Mouse (Mus musculus) heart, postnatal 36 days (tissue): ENCODE results near the gene Slc2a4. TPM values are rescaled to one million over a fixed set of nuclear protein-coding genes. Genes with fewer than 3 reads are reported as not detected.
"Not testable (repeated sequence)": the region's sequence is repeated elsewhere in the genome, so short reads cannot be mapped to it uniquely, and the experiment has no call there.

Experiments used
- DNase-seq, 2 experiments: peaks; one replicate each; pipeline ENCODE4 v3.0.0; 2021 to 2022
- intact Hi-C: fragments of 180-260 bp; cut with DNase I; formaldehyde crosslinking; loops from one replicate; pipeline ENCODE4 v1.15.1; 2025
- total RNA-seq, 2 experiments: library from RNA; stranded (reverse); gene quantifications; 2 replicates each; pipeline ENCODE4 v1.2.3; 2021

Gene Slc2a4
- total RNA-seq, 2 experiments from 2014 or later: 385 to 406 TPM

DNA sequence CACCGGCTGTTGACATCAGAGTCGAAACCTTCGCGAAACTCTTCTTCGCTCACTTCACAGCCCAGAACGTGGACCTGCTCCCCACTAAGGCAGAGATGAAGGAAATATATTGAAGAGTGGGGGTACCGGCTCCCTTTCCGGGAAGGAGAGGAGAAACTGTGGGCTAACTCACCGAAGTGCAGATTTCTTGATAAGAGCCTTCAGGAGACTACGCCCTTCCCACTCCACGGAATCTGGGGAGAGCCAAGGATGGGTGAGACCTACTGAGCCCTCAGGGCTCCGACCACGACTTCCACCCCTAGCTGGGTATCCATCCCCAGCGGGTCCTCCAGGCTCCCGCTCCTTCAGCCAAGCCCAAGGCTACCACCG, 31.8 kb upstream of the Slc2a4 start:
- intact Hi-C loops: loop anchor here (2.0 kb wide), 3 partner anchors 15 to 59 kb away; partner anchors contain the start of genes Acadvl, Eif5a and Phf23

DNA sequence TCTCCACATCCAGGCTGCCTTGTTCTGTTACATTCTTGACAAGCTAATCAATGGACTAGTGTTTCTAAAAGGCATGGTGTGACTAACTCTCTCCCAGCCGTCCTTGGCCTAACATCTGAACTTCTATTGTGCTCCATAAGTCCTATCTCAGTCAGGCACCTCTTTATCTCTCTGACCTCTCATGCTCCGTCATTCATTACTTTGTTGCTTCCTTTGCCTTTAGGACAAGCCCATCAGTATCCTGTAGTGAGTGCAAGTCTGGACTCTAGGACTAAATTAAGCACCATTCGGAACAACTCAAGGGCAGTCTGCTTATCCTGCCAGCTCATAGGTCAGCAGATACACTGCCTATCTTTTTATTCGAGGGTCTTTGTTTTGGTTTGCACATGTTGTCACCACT, 28.3 kb upstream of the Slc2a4 start:
- intact Hi-C loops: no loop called here
- DNase-seq: no peak

More for the DNA sequence above, 31.8 kb upstream of the Slc2a4 start:
- no peak for DNase-seq

DNA sequence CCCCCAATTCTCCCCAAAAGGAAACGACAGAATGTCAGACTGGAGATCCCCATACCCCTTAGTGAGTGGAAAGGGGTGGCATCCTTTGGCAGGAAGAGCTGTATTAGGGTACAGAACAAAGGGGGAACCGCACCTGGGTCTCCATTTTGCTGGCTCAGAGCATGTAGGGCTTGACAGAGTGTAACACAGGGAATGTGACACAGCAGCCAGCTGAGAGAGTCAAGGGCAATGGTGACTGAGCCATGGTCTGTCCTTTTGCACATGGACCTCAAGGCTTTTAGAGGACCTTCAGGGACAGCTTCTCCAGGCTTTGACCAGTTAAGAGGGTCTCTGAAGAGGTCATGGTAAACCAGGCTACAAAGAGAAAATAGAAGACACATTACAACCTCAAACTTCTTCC, 26.9 kb upstream of the Slc2a4 start:
- intact Hi-C loops: no loop called here

DNA sequence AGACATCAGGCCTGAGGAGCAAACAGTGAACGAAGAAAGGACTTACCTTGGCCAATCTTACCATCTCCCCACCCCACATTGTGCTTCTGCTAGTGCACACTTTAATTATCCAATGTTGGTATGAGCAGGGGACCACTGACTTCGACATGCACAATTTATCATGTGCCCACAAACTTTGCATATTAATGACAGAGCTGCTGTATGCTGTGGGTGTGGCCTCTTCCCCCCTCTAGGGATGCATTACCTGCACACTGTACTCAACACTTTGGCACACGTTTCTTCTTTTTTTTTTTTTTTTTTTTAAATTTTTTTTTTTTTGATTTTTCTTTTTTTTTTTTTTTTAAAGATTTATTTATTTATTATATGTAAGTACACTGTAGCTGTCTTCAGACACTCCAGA, 22.8 kb upstream of the Slc2a4 start:
- DNase-seq: no peak

More for the DNA sequence above, 26.9 kb upstream of the Slc2a4 start:
- no peak for DNase-seq

DNA sequence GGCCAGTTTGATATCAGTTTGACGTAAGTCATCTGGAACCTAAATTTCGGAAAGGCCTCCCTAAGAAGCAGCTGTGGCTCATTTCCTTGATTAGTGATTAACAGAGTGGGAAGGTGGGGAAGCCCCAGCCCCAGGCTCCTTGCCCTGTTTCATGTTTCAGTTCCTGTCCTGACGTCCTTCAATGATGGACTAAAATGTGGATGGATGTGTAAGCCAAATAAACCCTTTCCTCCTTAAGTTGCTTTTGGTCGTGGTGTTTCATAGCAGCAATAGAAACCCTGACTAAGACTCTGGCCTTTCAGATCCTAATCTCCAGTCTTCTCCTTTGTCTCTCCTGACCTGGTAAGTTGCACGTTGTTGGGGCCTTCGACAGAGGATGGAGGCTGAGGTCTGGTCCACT, 22.2 kb upstream of the Slc2a4 start:
- no peak for DNase-seq
- intact Hi-C loops: no loop called here

More for the DNA sequence above, 22.8 kb upstream of the Slc2a4 start:
- intact Hi-C loops: no loop called here

DNA sequence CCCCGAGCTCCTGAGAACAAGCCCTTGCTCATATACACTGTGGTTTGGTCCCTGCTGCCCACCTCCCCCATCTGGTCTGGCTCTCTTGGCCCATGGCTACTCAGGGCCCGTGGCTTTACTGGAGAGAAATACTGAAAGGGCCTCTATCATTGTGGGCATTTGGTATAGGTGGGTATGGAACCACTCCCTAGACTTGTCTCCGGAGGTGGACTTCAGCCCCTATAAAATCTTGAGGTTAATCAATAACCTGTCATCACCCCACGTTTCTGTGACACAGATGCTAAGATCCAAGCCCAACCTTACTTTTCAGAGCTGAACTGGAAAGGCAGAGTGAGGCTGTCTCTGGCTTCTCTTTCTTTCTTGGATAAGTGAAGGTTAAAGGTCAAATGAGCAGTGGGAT, 20.8 kb upstream of the Slc2a4 start:
- DNase-seq: no peak
- intact Hi-C loops: no loop called here

DNA sequence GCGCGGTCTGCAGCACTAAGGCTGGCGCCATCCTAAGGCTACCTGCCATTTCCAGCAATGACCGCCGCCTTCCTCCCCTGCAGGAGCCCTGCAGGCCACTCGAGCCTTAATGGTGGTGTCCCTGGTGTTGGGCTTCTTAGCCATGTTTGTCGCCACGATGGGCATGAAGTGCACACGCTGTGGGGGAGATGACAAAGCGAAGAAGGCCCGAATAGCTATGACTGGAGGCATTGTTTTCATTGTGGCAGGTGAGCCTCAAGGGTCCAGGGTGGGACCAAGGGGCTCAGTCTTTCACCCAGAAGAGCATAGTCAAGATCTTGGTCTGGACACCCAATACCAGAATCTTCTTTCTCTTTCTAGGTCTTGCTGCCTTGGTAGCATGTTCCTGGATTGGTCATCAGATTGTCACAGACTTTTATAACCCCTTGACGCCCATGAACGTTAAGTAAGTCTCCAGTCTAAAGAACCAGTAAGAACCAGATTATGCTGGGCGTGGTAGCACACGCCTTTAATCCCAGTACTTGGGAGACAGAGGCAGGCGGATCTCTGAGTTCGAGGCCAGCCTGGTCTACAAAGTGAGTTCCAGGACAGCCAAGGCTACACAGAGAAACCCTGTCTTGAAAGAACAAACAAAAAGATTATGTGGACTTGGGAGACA, 19.0 kb upstream of the Slc2a4 start:
- no peak for DNase-seq
- intact Hi-C loops: no loop called here

DNA sequence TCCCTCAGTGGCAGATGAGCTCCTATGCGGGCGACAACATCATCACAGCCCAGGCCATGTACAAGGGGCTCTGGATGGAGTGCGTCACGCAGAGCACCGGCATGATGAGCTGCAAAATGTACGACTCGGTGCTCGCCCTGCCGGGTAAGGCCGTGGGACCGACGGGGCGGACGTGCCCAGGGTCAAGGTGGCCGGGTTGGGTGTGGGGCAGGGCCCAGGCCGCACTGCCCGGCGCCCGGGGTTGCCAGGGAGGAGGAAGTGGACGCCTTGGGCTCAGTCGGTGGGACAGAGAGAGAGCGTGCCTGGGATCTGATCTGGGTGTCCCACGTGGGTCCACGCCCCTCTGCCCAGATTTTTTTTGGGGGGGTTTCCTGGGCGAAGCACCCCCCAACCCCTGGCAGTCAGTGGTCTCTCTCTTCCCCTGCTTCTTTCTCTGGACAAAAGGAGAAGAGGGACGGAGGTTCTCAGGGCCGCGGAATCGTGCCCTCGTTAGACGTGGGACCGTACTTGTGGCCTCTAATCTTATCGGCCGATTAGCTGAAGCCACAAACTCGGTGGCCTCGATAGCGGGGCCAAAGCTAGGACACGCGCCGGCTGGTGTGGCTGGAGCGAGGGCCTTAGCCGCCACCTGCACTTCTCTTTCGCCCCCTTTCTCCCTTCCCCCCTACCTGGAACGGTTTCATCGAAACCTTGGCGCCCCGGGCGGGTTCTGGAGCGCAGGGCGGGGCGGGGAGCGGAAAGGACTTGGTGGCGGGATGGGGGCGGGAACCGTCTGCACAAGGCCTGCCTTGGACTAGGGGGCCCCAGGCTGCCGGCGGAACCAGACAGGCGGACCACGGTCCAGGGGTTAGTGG, 18.2 kb upstream of the Slc2a4 start:
- intact Hi-C loops: no loop called here
- peak; percentile 32 to 35 for DNase-seq

DNA sequence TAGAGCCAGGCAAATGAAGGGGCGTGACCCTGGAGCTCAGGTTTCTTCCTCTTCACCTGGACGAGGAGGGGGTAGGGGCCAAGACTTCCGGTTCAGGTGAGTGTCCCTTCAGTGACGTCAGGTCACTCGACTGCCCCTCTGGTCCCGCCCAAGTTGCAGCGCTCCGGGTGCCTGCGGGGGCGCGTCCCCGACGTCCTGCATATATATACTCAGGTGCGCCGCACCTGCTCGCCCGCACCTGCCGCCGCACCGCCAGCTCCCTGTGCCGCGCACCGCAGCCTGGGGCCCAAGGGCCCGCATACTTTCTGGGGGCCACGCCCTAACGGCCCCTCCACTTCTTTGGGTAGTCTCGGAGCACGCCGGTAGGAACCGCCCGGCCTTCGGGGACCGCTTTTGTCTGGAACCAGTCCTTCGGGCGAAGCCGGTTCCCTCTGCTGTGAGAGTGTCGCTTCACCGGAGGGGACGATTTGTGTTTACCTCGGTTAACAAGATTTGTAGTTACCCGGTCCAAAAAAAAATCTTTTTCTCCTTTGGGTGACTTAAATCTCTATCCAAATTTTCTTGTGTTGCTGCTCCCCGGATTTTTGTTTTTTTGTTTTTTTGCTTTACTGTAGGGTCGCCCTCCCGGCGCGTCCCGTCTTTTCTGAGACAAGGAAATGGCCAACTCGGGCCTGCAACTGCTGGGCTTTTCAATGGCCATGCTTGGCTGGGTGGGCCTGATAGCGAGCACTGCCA, 17.4 kb upstream of the Slc2a4 start:
- no peak for DNase-seq
- intact Hi-C loops: no loop called here

DNA sequence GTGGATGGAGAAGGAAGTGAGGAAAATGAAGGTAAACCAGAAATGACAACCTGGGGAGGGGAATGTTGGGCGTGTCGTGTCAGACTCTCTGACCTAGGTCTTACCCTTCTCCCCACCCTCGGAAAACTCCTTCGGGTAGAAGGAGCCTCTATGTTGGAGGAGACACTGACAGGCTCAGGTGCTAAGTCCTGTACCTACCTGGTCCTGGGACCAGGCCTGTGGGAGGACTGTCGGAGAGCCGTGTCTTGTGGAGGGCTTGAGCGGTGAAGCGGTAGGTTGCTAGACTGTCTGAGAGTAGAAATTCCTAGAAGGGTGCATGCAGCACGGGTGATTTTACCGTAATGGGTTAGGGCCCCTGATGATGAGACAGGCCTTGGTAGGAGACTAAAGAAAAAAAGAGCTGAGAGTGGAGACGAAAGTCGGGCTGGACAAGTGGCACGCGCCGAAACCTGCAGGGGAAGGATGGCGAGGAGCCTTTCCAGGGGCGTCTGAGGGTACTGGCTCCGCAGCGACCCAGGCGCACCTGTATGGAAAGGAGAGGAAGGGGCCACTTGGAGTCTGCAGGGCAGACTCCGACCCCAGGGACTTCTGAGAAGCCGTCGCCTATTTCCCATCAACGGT, 16.8 kb upstream of the Slc2a4 start, which contains the start of gene Cldn7:
Gene Cldn7, plus strand, starts transcription at position 130 of the 621 bp plus-strand sequence.
- intact Hi-C loops: no loop called here

DNA sequence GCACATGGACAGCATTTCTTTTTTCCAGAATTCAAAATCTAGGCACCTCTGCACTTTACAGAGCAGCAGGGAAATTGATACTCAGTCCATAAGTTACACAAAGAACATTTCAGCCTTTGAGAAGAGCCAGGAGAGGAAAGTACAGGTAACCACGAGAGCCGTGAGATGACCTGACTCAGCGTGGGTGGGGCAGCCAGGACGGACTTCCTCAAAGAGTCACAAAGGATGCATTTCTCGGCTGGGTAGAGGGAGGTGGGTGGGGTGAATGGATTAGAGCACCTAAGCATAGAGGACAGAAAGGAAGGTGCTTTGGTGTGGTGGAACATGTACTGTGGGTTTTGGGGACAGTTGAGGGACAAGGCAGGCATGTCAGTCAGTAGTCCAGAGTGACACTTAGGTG, 13.9 kb upstream of the Slc2a4 start:
- intact Hi-C loops: no loop called here
- no peak for DNase-seq

More for the DNA sequence above, 16.8 kb upstream of the Slc2a4 start, which contains the start of gene Cldn7:
- DNase-seq: no peak

DNA sequence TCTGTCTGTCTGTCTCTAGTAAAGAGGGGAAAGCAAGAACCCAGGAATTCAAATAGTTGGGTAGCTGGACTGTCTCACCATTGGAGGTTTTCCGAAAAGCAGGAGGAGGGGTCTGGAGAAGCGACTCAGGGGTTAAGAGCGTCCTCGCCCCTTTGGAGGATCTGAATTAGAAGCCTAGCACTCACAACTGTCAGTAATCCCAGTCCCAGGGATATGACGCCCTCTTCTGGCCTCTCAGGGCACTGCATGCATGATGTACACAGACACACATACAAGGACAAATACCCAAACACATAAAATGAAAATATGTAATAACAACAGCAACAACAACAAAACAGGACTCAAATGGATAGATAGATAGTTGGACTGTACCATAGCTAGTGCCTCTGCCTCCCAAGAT, 12.6 kb upstream of the Slc2a4 start:
- intact Hi-C loops: no loop called here
- no peak for DNase-seq

DNA sequence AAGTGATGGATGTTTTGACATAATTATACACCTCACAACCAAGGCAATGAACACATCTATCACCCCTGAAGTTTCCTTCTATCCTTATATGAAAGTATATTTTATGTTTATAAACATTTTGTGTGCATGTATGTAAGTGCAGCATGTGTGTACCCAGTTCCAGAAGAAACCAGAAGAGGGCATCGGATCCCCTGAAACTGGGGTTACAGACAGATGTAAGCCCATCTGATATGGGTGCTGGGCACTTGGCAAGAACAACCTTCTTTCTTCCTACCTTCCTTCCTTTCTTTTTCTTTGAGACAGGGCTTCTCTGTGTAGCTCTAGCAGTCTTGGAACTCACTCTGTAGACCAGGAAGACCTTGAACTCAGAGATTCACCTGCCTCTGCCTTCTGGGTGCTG, 8.2 kb upstream of the Slc2a4 start:
- no peak for DNase-seq
- intact Hi-C loops: no loop called here

DNA sequence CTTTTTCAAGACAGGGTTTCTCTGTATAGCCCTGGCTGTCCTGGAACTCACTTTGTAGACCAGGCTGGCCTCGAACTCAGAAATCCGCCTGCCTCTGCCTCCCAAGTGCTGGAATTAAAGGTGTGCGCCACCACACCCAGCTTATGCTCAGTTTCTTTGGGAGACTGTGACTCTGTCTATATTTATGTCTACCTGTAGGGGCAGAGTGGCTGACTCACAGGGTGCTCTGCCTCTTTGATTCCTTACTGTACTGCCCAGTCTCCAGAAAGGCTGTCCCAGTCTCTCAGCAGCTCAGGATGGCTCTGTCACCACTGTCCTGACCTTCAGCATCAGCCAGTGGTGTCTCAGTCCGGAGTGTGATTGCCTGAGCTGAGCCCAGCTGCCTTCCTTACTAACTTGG, 7.6 kb upstream of the Slc2a4 start:
- not testable (repeated sequence) for DNase-seq

DNA sequence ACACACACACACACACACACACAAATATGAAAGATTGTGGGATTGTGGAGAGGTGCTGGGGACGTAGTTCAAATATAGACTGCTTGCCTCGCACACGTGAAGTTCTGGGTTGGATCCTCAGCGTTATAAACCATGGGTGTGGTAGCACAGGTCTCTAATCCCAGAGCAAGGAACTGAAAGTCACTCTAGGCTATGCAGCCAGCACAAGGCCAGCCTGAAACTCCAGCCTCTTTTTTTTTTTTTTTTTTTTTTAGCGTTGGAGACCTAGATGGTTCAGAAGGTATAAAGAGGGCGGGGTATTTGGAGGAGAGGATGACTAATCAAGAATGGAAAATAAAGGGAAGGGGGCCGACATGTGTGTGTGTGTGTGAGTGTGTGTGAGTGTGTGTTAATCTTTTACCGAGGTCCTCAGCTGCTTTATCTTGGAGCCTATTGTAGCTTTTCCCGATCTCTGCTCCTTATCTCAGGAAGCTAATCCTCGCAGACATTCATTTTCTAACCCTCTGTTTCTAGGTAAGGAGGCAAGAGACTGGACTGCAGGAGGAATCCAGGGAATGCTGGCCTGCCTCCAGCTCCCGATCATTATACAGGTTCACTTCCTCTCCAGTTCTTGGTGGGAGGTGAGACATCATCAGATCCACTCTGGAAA, 5.4 kb upstream of the Slc2a4 start:
- intact Hi-C loops: no loop called here
- DNase-seq: no peak

More for the DNA sequence above, 7.6 kb upstream of the Slc2a4 start:
- intact Hi-C loops: not testable (repeated sequence)

DNA sequence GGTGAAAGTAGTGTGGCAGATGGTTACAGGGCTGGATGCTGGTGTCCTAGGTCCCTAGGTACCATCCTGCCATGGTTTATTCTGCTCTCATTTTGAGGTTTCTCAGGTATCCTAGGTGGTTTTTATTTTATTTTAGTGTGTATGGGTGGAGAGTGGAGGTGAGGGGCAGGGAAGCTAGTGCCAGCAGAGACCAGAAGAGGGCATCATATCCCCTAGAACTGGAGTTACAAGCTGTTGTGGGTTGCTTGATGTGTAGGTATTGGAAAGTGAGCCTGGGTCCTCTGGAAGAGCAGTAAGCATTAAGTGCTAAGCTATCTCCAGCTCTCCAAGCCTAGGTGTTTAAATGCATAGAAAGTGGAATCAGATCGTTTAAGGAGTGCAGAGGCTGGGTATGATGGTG, 4.3 kb upstream of the Slc2a4 start:
- intact Hi-C loops: no loop called here
- DNase-seq: no peak

DNA sequence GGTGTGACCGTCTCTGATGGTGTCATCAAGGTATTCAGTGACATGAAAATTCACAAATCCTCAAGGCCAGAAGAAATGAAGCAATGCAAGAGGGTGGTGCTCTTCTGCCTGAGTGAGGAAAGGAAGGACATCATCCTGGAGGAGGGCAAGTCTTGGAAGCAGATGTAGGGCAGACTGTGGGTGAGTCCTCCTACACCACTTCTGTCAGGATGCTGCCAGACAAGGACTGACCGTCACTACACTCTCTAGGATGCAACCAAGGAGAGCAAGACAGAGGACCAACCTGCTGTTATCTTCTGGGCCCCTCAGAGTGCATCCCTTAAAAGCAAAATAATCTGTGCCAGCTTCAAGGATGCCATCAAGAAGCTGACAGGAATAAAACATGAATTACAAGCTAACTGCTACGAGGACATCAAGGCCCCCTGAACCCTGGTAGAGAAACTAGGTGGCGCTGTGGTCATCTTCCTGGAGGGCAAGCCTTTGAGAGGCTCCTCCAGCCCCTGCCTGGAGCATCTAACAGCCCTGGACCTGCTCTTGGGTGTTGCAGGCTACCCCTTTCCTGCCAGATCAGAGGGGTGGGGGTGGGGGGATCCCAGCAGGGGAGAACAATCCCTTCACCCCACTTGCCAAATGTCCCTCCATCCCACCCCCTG, 2.9 kb upstream of the Slc2a4 start:
- intact Hi-C loops: no loop called here
- no peak for DNase-seq

DNA sequence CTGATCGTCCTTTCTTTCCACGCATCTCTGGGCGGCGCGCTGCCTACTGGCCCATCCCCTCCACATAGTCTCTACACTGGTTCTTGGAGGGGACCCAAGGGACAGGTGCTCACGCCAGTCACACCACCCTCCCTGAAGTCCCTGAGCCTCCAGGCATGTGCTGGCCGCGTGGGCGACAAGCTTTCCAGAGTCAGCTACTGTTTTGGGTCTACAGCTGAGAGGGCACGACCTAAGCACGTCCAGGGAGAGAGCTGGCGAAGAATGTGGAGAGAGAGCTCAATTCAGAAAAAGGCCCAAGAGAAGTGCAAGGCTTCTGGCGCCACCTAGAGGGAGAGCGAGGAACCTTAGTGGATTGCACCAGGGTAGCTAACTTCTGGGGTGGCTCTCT, 769 bp upstream of the Slc2a4 start:
- intact Hi-C loops: loop anchor here (1.0 to 2.0 kb wide), 2 partner anchors 14 to 72 kb away; no protein-coding TSS in a partner anchor
- peak; percentile 91 for DNase-seq

DNA sequence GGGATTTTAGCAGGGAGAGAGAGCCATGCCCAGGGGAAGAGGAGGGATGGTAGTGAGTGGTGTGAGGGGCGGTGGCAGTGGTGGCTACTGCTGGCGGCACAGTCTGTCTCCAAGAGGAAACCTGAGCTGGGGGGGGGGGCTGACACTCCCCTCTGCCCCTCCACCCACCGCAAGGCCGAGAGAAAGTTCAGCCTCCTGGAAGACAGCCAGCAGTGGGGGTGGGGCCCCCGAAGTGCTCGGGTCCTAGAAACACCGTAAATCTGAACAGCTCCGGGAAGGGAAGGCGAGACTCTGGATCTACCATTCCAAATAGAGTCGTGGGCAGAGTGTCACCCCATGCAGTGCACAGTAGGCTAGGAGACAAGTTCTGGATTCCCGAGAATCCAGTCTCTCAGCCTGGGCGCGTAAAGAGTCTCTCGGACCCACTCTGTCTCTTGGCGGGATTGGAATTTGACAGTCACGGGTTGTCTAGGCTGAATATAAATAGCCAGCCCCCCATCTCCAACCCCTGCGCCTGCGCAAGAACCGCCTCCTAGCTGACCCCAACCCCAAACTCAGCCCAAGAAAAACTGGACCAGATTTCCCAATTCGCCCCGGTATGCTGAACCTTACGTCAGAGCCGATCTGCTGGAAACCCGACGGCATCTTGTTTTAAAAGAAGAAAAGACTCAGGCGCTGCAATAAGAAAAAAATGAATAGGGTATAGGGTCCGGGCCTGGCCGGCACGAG, 487 bp downstream of the Slc2a4 start:
- peak; percentile 59 to 75 for DNase-seq
- intact Hi-C loops: loop anchor here (2.0 kb wide), 1 partner anchor 71 kb away; no protein-coding TSS in a partner anchor
